Mouse (Mus musculus): Measurements from ENCODE around the gene Zfp523.

- TF ChIP-seq POLR2A (IDR thresholded peaks at IDR 0.05; ENCODE audit: control insufficient read depth in 1 of 2, insufficient read depth in 1 of 2, low read depth in 1 of 2, low read length in 2 of 2, poor library complexity in 1 of 2) (no peak), EP300 (IDR thresholded peaks at IDR 0.05; ENCODE audit: low read depth in 1 of 2, low read length in 2 of 2) (no peak), ZMIZ1 (IDR thresholded peaks at IDR 0.05; ENCODE audit: low read depth, low read length) (no peak), CTCF (IDR thresholded peaks at IDR 0.05 in 2 of 3, conservative IDR thresholded peaks at IDR 0.05 in 1 of 3; ENCODE audit: control insufficient read depth in 1 of 3, insufficient read depth in 1 of 3, low read depth in 2 of 3, low read length in 3 of 3, poor library complexity in 1 of 3, severe bottlenecking in 1 of 3) (no peak), USF1 (IDR thresholded peaks at IDR 0.05; ENCODE audit: low read depth, low read length) (no peak), MYC (IDR thresholded peaks at IDR 0.05; ENCODE audit: low read depth, low read length) (no peak), E2F4 (IDR thresholded peaks at IDR 0.05; ENCODE audit: borderline replicate concordance, low read depth, low read length) (no peak), MAX (IDR thresholded peaks at IDR 0.05; ENCODE audit: low read length) (no peak), ZC3H11A (IDR thresholded peaks at IDR 0.05; ENCODE audit: low read depth, low read length) (no peak), POLR2AphosphoS2 (IDR thresholded peaks at IDR 0.05; ENCODE audit: low read length) (no peak)
Measured at GRCm38 (mm10) chr17:28240846-28241245, 63.9 kb downstream of the Zfp523 start.
